Mouse (Mus musculus): Measurements from ENCODE around the gene Nkain4. TPM values are rescaled to one million over a fixed set of nuclear protein-coding genes. Genes with fewer than 3 reads are reported as not detected.

Gene Nkain4
- polyA plus RNA-seq, 1 experiment, result 9.1 TPM

DNA sequence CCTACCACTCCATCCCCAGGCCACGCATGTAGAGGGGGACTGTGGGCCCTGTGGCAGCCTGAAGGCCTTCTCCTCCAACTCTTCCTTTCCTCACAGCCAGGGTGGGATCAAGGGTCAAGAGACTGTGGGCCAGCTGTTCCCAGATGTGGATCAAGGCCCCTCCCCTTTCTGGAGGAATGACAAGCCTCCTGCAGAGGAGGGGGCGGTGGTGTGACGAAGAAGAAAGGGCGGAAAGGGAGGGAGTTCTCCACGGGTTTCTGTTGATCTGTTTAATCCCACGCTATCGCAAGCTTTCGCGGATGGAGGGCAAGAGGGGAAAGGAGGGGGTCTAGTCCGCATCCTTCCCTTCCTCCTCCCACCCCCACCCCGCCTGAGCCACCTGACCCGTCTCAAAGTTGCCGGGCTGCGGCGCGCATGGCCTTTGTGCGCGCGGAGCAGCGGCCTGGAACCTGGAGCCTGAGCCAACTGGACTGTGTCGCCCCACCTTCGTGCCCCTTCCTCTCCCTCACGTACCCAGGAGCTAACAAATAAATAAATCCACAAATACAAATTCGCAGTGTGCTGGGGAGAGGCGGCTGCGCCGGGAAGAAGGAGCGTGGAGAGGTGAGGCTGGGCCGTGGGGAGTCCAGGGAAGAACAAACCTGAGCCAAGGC lies 64.0 kb downstream of the Nkain4 start:
- Histone ChIP-seq H3K27ac (ENCODE audit: insufficient read depth, low read length) (no peak overlapping the region), H3K9ac (ENCODE audit: low read depth, poor library complexity, severe bottlenecking) (peak overlapping the region; percentile 14)

GRCm38 (mm10) chr2:180889921-180890280 lies 64.6 kb downstream of the Nkain4 start:
- Histone ChIP-seq H3K9ac (ENCODE audit: low read depth, poor library complexity, severe bottlenecking) (no peak overlapping the region), H3K27ac (ENCODE audit: insufficient read depth, low read length) (no peak overlapping the region)

More for the DNA sequence above, 64.0 kb downstream of the Nkain4 start:
- Histone ChIP-seq H3K27me3 (ENCODE audit: control insufficient read depth, insufficient read depth, low read length, poor library complexity, severe bottlenecking) (peaks cover 20% of the 10 kb centered on the region), H3K36me3 (ENCODE audit: control insufficient read depth, insufficient read depth, low read length, poor library complexity, severe bottlenecking) (no peaks in the 10 kb centered on the region), H3K4me1 (ENCODE audit: control insufficient read depth, insufficient read depth, low read length) (peaks cover 5% of the 10 kb centered on the region), H3K4me3 (ENCODE audit: low read depth, low read length) (peak overlapping the region; percentile 40), H3K9me3 (replicated peaks; ENCODE audit: control insufficient read depth, insufficient read depth, low read length, poor library complexity, severe bottlenecking) (no peaks in the 10 kb centered on the region)
- TF ChIP-seq CTCF (IDR thresholded peaks at IDR 0.05; ENCODE audit: low read depth, low read length) (no peak), EP300 (IDR thresholded peaks at IDR 0.05; ENCODE audit: insufficient read depth, low read depth, low read length) (0 out of 2 replicates have a peak, but pooled peaks have one; percentile 18), POLR2A (IDR thresholded peaks at IDR 0.05; ENCODE audit: insufficient read depth, low read length) (no peak)

GRCm38 (mm10) chr2:180889271-180889920 lies 65.1 kb downstream of the Nkain4 start:
- H3K27ac ChIP-seq (ENCODE audit: insufficient read depth, low read length), result no peak overlapping the region
- no peak overlapping the region for H3K9ac ChIP-seq (ENCODE audit: low read depth, poor library complexity, severe bottlenecking)
- H3K9me3 ChIP-seq (replicated peaks; ENCODE audit: control insufficient read depth, insufficient read depth, low read length, poor library complexity, severe bottlenecking), result no peaks in the 10 kb centered on the region
- no peaks in the 10 kb centered on the region for H3K36me3 ChIP-seq (ENCODE audit: control insufficient read depth, insufficient read depth, low read length, poor library complexity, severe bottlenecking)
- peaks cover 20% of the 10 kb centered on the region for H3K27me3 ChIP-seq (ENCODE audit: control insufficient read depth, insufficient read depth, low read length, poor library complexity, severe bottlenecking)
- no peak overlapping the region for H3K4me3 ChIP-seq (ENCODE audit: low read depth, low read length)
- no peak for TF ChIP-seq POLR2A (IDR thresholded peaks at IDR 0.05; ENCODE audit: insufficient read depth, low read length)
- TF ChIP-seq CTCF (IDR thresholded peaks at IDR 0.05; ENCODE audit: low read depth, low read length), result no peak
- TF ChIP-seq EP300 (IDR thresholded peaks at IDR 0.05; ENCODE audit: insufficient read depth, low read depth, low read length), result 0 out of 2 replicates have a peak, but pooled peaks have one; percentile 26
- H3K4me1 ChIP-seq (ENCODE audit: control insufficient read depth, insufficient read depth, low read length), result peaks cover 5% of the 10 kb centered on the region

More at GRCm38 (mm10) chr2:180889921-180890280, 64.6 kb downstream of the Nkain4 start:
- TF ChIP-seq EP300 (IDR thresholded peaks at IDR 0.05; ENCODE audit: insufficient read depth, low read depth, low read length) (0 out of 2 replicates have a peak, but pooled peaks have one; percentile 23), CTCF (IDR thresholded peaks at IDR 0.05; ENCODE audit: low read depth, low read length) (no peak)
- Histone ChIP-seq H3K36me3 (ENCODE audit: control insufficient read depth, insufficient read depth, low read length, poor library complexity, severe bottlenecking) (no peaks in the 10 kb centered on the region), H3K27me3 (ENCODE audit: control insufficient read depth, insufficient read depth, low read length, poor library complexity, severe bottlenecking) (peaks cover 20% of the 10 kb centered on the region), H3K4me1 (ENCODE audit: control insufficient read depth, insufficient read depth, low read length) (peaks cover 5% of the 10 kb centered on the region), H3K9me3 (replicated peaks; ENCODE audit: control insufficient read depth, insufficient read depth, low read length, poor library complexity, severe bottlenecking) (no peaks in the 10 kb centered on the region), H3K4me3 (ENCODE audit: low read depth, low read length) (no peak overlapping the region)

DNA sequence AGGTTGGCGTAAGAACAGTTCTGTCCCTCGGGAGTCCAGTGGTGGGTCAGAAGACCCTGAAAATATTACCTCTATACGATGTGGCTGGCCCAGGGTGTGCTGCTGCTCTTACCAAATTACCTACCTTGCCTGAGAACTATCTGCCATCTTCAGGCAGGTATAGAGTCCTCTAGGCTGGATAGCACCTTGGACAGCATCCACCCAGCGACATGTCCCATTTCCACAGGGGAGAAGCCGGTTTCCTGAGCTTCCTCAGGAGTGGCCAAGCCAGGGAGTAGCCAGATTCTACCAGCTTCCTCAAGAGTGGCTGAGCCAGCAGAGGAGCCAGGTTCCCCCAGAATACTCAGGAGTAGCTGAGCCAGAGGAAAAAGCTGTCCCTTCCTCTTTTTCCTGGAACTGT lies 69.2 kb downstream of the Nkain4 start:
- Histone ChIP-seq H3K27ac (ENCODE audit: insufficient read depth, low read length) (no peak overlapping the region), H3K36me3 (ENCODE audit: control insufficient read depth, insufficient read depth, low read length, poor library complexity, severe bottlenecking) (no peaks in the 10 kb centered on the region)

More for the DNA sequence above, 69.2 kb downstream of the Nkain4 start:
- H3K9ac ChIP-seq (ENCODE audit: low read depth, poor library complexity, severe bottlenecking), result no peak overlapping the region
- no peak overlapping the region for H3K4me3 ChIP-seq (ENCODE audit: low read depth, low read length)
- H3K9me3 ChIP-seq (replicated peaks; ENCODE audit: control insufficient read depth, insufficient read depth, low read length, poor library complexity, severe bottlenecking), result no peaks in the 10 kb centered on the region
- no peak for TF ChIP-seq POLR2A (IDR thresholded peaks at IDR 0.05; ENCODE audit: insufficient read depth, low read length)
- TF ChIP-seq EP300 (IDR thresholded peaks at IDR 0.05; ENCODE audit: insufficient read depth, low read depth, low read length), result no peak
- no peak for TF ChIP-seq CTCF (IDR thresholded peaks at IDR 0.05; ENCODE audit: low read depth, low read length)
- H3K27me3 ChIP-seq (ENCODE audit: control insufficient read depth, insufficient read depth, low read length, poor library complexity, severe bottlenecking), result no peaks in the 10 kb centered on the region
- H3K4me1 ChIP-seq (ENCODE audit: control insufficient read depth, insufficient read depth, low read length), result peaks cover 5% of the 10 kb centered on the region

Other genes with a start within 250 kb of the Nkain4 start
- gene Dido1, start 244.7 kb downstream of the Nkain4 start, polyA plus RNA-seq (2011; ENCODE audit: insufficient read depth, insufficient read length, low read depth, missing spikeins), result 62.5 and 67.8 TPM in 2 replicates
- 78.5 and 81.4 TPM in 2 replicates for gene Gid8, start 244.6 kb downstream of the Nkain4 start, polyA plus RNA-seq (2011; ENCODE audit: insufficient read depth, insufficient read length, low read depth, missing spikeins)
- gene Slc17a9, start 229.4 kb downstream of the Nkain4 start, polyA plus RNA-seq (2011; ENCODE audit: insufficient read depth, insufficient read length, low read depth, missing spikeins), result 20.2 and 22.6 TPM in 2 replicates
- not detected in 2 replicates for gene Bhlhe23, start 177.8 kb downstream of the Nkain4 start, polyA plus RNA-seq (2011; ENCODE audit: insufficient read depth, insufficient read length, low read depth, missing spikeins)
- gene Ythdf1, start 33.8 kb downstream of the Nkain4 start, polyA plus RNA-seq (2011; ENCODE audit: insufficient read depth, insufficient read length, low read depth, missing spikeins), result 103 and 112 TPM in 2 replicates
- 0.56 and 0.85 TPM in 2 replicates for gene Birc7, start 25.7 kb downstream of the Nkain4 start, polyA plus RNA-seq (2011; ENCODE audit: insufficient read depth, insufficient read length, low read depth, missing spikeins)
- gene Arfgap1, start 12.5 kb upstream of the Nkain4 start, polyA plus RNA-seq (2011; ENCODE audit: insufficient read depth, insufficient read length, low read depth, missing spikeins), result 36.4 and 37.2 TPM in 2 replicates
- 0.79 and 1.3 TPM in 2 replicates for gene Col20a1, start 31.8 kb upstream of the Nkain4 start, polyA plus RNA-seq (2011; ENCODE audit: insufficient read depth, insufficient read length, low read depth, missing spikeins)
- gene Chrna4, start 88.8 kb upstream of the Nkain4 start, polyA plus RNA-seq (2011; ENCODE audit: insufficient read depth, insufficient read length, low read depth, missing spikeins), result 0.43 and 1.0 TPM in 2 replicates
- gene Kcnq2, start 180.6 kb upstream of the Nkain4 start, polyA plus RNA-seq (2011; ENCODE audit: insufficient read depth, insufficient read length, low read depth, missing spikeins), result 0.76 and 1.0 TPM in 2 replicates
- gene Eef1a2, start 202.3 kb upstream of the Nkain4 start, polyA plus RNA-seq (2011; ENCODE audit: insufficient read depth, insufficient read length, low read depth, missing spikeins), result 0.43 TPM in 1 of 2 replicates, not detected in the other
- 56.0 and 67.7 TPM in 2 replicates for gene Ppdpf, start 232.5 kb upstream of the Nkain4 start, polyA plus RNA-seq (2011; ENCODE audit: insufficient read depth, insufficient read length, low read depth, missing spikeins)
- gene Ptk6, start 248.1 kb upstream of the Nkain4 start, polyA plus RNA-seq (2011; ENCODE audit: insufficient read depth, insufficient read length, low read depth, missing spikeins), result not detected in 2 replicates